Mouse (Mus musculus): Measurements from ENCODE around the gene Ago3.

Gene Ago3

DNA sequence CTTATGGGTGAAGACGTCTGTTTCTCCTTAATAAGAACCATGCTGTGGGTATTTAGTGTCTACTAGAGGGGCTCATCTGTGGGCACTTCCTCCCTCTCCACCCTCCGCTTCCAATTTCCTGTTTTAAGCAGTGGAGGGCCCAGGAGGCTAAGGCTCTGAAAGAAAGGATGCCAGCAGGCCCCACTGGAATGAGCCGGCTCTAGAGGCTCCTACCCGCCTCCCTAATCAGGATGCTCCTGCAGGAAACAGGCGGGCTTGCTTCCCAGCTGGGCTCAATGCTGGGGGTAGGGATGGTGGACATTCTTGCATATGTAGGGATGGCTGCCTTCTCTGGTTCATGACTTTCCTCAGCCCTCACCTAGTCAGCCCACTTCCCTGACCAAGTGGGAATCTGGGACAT is 116.2 kb downstream of the Ago3 start:
- no peak for DNase-seq (ENCODE audit: extremely low read depth, low read depth, low spot score)

DNA sequence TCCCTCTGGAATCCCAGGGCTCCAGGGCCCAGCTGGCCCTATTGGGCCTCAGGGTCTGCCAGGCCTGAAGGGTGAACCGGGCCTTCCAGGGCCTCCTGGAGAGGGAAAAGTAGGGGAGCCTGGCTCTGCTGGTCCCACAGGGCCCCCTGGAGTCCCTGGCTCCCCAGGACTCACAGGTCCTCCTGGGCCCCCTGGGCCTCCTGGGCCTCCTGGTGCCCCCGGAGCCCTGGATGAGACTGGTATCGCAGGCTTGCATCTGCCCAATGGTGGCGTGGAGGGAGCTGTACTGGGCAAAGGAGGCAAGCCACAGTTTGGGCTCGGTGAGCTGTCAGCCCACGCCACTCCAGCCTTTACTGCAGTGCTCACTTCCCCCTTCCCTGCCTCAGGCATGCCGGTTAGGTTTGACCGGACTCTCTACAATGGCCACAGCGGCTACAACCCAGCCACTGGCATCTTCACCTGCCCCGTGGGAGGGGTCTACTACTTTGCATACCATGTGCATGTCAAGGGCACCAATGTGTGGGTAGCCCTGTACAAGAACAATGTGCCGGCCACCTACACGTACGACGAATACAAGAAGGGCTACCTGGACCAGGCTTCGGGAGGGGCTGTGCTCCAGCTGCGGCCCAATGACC is 117.7 kb downstream of the Ago3 start:
- DNase-seq (ENCODE audit: extremely low read depth, low read depth, low spot score): no peak

GRCm38 (mm10) chr4:126310344-126310743 is 119.0 kb downstream of the Ago3 start:
- DNase-seq (ENCODE audit: extremely low read depth, low read depth, low spot score): no peak

GRCm38 (mm10) chr4:126309922-126310309 is 119.4 kb downstream of the Ago3 start:
- no peak for DNase-seq (ENCODE audit: extremely low read depth, low read depth, low spot score)

GRCm38 (mm10) chr4:126309211-126309921 is 120.0 kb downstream of the Ago3 start:
- DNase-seq (ENCODE audit: extremely low read depth, low read depth, low spot score): no peak

GRCm38 (mm10) chr4:126306827-126307226 is 122.5 kb downstream of the Ago3 start:
- no peak for DNase-seq (ENCODE audit: extremely low read depth, low read depth, low spot score)

DNA sequence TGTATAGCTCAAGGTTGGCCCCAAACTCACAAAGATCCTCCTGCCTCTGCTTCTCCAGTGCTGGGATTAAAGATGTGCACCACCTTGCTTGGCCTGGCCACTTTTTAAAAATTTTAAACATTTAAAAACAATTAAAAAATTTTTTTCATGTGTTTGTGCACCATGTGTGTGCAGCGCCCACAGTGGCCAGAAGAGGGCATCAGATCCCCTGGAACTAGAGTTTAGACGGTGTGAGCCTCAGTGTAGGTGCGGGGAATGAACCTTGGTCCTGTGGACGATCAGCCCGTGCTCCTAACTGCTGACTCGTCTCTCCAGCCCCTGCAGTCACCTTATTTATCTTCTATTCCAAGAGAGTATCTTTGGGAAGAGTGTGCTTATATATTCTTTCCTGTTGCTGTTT is 123.3 kb downstream of the Ago3 start:
- DNase-seq (ENCODE audit: extremely low read depth, low read depth, low spot score): no peak

- DNase-seq (ENCODE audit: extremely low read depth, low read depth, low spot score): no peak
Observed at GRCm38 (mm10) chr4:126305428-126305827, 123.9 kb downstream of the Ago3 start.

DNA sequence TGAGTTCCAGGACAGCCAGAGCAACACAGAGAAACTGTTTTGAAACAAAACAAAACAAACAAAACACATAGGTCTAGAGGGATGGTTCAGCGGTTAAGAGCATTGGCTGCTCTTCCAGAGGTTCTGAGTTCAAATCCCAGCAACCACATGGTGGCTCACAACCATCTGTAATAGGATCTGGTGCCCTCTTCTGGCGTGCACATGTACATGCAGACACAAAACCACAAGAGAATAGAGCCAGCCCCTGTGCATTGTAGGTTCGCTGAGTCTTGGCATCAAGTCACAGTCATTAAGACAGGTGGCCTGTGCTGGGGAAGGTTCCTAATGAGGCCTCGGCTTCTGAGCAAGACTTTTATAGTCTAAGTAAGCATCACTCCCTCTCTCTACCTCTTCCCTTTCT is 125.5 kb downstream of the Ago3 start:
- no peak for DNase-seq (ENCODE audit: extremely low read depth, low read depth, low spot score)

DNA sequence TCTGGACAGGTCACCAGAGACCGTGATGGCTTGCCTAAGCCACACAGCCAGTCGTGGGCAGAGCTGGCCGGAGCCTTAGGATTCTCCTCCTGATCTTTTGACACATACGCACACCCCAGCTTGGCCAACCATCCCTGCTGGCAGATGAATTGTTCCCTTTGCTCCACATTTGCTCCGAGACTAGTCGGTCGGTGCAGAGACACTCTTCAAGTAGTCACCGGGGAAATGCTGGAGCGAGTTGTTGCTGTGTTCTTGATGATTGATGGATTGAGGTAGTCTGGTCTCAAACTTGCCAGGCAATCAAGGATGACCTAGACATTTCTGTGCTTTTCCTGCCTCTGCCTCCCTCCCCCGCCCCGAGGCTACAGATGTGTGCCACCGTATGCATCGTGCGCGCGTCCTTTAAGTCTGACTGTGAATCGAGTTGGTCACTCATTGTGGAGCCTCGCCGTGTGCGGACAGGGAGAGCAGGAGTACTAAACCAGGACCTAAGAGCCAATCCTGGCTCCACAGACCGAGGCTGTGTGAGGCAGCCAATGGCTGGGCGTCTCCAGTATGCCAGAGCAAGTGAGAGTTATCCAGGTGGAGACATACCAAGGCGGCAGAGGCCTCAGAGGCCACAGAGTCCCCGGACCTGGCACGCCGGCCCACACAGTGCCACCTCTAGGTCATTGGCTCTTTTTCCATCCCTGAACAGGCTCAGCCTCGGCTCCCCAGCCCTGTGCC is 127.6 kb downstream of the Ago3 start:
- no peak for DNase-seq (ENCODE audit: extremely low read depth, low read depth, low spot score)

- no peak for DNase-seq (ENCODE audit: extremely low read depth, low read depth, low spot score)
Observed at GRCm38 (mm10) chr4:126300916-126301583, 128.3 kb downstream of the Ago3 start.

DNA sequence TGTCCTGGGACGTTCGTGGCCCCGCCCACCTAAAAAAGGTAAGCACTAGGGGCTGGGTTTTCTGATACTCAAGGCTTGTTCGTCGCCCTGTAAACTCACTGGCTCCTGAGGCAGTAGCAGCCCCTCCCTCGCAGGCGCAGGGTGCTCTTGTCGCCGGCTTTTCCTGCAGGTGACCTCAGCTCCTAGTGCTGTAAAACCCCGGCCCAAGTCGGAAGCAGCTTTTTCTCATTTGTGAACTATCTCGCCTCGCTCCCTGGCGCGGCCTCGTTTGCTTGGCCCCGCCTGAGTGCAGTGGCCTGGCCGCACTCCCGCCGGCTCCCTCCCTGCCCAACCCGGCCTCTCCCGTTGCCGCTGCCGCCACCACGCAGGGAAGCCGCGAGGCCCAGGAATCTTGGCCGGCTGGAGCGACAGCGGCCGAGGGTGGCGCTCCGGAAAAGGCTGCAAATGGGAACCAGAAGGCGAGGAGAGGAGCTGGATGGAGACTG is 132.7 kb downstream of the Ago3 start:
- no peak for DNase-seq (ENCODE audit: extremely low read depth, low read depth, low spot score)

GRCm38 (mm10) chr4:126295937-126296336 is 133.4 kb downstream of the Ago3 start:
- no peak for DNase-seq (ENCODE audit: extremely low read depth, low read depth, low spot score)

- no peak for DNase-seq (ENCODE audit: extremely low read depth, low read depth, low spot score)
Observed at GRCm38 (mm10) chr4:126295152-126295551, 134.2 kb downstream of the Ago3 start.

DNA sequence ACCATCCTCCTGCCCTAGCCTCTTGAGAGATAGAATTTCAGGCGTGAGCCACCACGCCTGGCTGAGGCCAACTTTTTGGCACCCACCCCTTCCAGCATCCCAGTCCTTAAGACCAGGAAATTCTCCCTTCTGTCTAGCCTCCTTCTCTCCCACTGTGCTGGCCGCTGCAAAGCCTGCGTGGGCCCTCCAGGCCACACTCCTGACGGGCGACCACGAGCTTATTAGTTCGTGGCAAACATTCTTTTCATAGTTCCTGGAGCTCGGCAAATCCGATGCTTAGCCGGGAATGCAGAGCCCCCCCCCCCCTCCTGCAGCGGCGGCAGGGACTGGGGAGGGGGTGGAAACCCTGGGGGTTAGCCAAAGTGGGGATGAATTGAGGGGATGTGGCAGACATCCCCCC is 138.2 kb downstream of the Ago3 start:
- no peak for DNase-seq (ENCODE audit: extremely low read depth, low read depth, low spot score)

DNA sequence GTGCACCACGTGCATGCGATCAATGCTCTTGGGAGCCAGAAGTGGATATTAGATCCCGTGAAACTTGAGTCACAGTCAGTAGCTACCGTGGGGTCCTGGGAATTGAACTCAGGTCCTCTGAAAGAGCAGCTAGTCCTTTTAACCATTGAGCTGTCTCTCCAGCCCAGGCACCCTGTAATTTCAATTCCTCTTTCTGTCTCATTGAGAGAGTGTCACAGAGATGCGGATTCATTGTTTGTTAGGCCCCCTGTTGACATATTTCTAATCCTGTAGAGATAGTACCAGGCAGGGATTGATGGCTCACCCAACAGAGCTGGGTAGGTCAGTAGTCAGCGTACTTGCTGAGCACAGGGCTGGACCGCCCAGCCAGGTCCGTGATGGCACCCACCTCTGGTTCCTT is 139.0 kb downstream of the Ago3 start:
- DNase-seq (ENCODE audit: extremely low read depth, low read depth, low spot score): no peak

GRCm38 (mm10) chr4:126288085-126288666 is 141.2 kb downstream of the Ago3 start:
- DNase-seq (ENCODE audit: extremely low read depth, low read depth, low spot score): no peak

DNA sequence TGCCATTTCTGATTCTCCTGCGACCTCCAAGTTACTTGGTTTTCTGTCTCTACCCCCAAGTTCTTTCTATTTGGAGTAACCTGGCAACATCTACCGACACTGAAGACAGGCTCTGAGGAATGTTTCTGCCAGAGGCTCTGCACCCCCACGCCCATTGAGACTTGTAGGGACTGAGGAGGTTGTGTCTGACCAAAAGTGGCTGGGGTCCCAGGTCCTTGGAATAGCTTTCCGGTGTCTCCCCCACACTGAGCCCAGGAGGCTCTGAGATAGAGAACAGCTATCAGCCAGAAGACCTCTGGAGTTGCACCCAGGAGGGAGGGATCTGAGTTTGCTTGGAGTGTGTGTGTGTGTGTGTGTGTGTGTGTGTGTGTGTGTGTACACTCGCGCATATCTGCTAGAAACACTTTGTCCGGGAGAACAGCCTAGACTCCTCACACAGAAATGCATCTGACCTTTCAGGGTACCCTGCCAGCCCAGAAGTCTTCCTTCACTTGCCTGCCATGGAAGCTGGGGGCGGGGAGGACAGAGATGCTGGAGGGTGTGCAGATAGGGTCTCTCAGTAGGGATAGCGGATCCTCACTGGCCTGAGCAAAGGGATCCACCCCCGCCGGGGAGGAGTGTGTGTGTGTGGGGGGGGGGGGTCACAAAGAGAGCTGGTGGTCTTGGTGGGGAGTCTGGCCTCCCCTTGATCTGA is 141.9 kb downstream of the Ago3 start:
- DNase-seq (ENCODE audit: extremely low read depth, low read depth, low spot score): no peak

GRCm38 (mm10) chr4:126286492-126286891 is 142.9 kb downstream of the Ago3 start, which contains the start of gene Col8a2:
TSS of gene Col8a2 (plus strand) at chr4:126286793.
- DNase-seq (ENCODE audit: extremely low read depth, low read depth, low spot score): no peak

DNA sequence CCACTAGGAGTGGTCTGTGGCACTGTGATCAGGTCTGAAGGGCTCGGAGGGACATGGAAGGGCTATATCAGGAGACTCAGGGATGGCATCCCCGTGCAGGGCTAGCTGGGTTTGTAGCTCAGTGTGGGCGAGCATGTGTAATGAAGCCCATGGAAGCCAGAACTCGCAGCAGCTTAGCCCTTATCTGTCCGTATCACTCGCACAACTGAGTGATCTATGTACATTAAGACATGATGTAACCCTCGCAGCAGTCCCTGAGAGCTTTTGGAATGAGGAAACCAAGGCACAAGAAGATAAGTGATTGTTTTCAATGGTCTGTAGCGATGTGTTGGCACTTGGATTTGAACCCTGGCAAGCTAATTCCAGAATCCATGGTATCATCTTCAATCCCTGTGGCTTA is 145.8 kb downstream of the Ago3 start:
- DNase-seq (ENCODE audit: extremely low read depth, low read depth, low spot score): no peak
